Mouse (Mus musculus) neural tube, embryonic 10.5 days (tissue): ENCODE results near the gene Dhx9.
A peak's percentile ranks its signal among the peaks of the same experiment; 100 is the strongest.
"Not testable (repeated sequence)": the region's sequence is repeated elsewhere in the genome, so short reads cannot be mapped to it uniquely, and the experiment has no call there.

ENCODE experiments used
- DNase-seq: peaks from one replicate; pipeline ENCODE4 v3.0.0-alpha.2; 2017; ENCODE audit warnings: low spot score; ENCODE audit errors: extremely low spot score

The Dhx9 gene

DNA sequence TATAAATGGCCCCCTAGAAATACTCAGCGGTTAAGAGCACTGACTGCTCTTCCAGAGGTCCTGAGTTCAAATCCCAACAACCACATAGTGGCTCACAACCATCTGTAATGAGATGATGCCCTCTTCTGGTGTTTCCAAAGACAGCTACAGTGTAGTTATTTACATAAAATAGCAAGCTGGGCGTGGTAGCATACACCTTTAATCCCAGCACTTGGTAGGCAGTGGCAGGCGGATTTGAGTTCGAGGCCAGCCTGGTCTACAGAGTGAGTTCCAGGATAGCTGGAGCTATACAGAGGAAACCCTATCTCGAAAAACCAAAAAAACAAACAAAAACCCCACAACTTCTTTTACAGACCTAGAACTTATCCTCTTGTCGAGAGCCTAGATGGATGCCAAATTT is 1.3 kb downstream of the Dhx9 start:
- DNase-seq: not testable (repeated sequence)

DNA sequence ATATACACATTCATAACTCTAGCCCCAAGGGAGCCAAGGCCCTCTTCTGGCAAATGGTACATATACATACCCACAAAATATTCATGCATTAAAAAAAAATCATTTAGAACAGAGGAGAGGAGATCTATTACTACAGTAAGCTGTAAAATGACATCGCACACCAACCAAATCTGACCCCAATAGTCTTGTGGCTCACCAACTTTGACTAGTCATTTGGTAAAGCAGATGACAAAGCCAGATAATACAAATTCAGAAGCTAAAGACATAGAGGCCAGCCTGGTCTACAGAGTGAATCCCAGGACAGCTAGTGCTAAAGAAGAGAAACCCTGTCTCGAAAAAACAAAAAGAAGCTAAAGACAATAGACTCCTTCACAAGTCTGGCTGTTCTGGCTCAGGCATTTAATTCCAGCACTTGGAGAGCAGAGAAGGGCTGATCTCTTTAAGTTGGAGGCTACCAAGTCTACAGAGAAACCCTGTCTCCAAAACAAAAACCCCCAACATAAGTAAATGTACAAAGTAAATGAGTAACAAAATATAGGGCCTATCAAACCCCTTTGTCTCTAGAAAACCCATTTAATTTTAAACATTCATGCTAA is 2.2 kb downstream of the Dhx9 start:
- no peak for DNase-seq

DNA sequence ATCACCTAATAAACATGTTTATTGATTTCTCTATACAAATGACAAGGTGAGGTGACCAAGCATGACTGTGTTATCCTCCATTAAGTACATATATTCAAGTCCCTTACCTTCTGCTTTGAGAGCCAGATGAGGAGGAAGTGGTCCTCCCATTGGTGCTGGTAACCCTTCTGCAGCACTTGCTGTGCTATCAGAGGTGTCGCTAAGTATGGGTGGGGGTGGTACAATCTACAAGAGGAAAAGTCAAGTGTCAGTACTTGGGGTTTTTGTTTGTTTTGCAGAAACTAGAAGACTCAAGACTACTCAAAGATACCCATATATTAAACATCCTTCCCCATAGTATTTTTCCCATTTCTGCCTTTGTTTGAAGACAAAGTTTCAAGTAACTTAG is 6.4 kb downstream of the Dhx9 start:
- DNase-seq: no peak

DNA sequence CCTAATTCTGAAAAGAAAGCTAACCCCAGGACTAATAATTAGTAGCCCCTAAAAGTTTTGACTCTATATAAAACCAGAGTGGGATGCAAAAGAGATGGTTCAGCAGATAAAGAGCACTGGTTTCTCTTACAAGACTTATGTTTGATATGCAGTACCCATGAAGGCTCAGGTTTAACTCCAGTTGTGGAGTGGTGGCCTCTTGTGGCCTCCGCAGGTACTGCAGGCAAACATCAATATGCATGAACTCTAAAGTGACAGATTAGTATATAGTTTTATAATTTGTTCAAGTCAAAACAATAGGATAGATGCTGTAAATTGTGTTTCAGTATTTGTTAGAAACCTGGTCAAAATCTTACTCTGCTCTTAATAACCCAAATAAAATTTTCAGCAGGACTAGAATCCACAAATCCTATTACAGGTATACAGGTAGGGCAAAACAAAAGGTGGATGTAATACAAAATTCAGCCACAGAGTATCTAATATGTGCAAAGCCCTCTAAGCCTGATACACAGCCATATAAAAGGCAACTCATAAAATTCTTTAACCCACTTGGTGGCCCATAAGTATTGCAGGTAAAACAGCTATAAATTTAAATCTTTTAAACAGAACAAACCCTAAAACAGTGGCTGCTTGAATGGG is 7.0 kb downstream of the Dhx9 start:
- DNase-seq: peak; percentile 66

DNA sequence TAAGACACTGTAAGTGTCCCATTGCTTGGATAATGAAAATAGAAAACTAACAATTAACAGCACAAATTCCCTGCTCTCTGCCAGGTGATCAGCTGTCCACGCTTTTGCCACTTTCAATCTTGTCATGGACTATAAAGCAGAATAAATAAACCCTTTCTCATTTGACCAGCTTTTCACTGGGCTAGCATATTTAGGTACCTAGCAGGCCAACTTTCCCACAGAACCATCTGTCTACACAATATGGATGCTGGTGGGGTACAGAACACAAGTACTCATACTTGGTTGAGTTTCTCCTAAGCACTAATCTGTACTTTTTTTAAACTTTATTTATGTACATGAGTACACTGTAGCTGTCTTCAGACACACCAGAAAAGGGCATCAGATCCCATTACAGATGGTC is 8.2 kb downstream of the Dhx9 start:
- no peak for DNase-seq

DNA sequence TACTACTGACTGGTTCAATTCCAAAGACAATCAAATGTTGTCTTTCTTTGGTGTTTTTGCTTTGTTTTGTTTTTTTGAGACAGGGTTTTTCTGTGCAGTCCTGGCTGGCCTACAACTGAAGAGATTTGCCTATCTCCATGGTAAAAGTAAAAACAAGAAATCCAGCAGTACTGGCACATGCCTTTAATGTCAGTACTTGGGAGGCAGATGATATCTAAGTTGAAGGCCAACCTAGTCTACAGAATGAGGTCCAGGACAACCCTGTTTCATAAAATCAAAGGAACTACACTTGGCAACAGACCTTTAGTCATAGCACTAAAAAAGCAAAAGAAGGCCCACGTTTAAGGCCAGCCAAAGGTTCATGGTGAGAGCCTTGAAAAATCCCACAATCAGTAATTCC is 25.7 kb downstream of the Dhx9 start:
- no peak for DNase-seq

DNA sequence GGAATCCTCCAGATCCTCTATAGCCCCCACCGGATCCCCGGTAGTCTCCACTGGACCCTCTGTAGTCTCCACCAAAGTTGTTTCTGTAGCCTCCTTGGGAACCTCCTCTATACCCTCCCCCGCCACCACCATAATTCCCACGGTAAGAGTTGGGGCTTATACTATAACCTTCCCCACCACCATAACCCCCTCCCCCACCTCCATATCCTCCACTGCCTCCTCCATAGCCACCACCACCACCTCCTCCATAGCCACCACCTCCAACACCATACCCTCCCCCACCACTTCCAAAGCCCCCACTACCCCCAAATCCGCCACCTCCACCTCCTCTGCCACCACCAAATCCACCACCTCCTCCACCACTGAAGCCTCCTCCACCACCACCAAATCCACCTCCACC is 31.3 kb downstream of the Dhx9 start:
- no peak for DNase-seq

DNA sequence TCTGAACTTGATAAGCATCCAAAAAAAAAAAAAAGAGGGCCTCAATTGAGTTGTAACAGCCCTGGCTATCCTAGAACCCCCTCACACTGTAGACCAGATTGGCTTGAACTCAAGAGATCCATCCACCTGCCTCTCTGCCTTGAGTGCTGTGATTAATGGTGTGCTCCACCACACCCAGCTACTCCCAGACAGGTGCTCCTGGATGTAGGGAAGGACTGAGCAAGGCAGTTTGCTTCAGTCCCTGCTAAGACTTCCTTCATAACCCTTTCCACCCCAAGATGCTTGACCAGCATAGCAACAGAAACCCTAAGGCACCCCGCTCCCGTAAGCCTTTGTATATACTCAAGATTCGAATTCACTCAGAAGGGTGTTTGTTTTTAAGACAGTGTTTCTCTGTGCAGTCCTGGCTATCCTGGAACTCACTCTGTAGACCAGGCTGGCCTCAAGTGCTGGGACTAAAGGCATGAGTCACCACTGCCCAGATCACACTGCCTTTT is 34.3 kb downstream of the Dhx9 start:
- no peak for DNase-seq

DNA sequence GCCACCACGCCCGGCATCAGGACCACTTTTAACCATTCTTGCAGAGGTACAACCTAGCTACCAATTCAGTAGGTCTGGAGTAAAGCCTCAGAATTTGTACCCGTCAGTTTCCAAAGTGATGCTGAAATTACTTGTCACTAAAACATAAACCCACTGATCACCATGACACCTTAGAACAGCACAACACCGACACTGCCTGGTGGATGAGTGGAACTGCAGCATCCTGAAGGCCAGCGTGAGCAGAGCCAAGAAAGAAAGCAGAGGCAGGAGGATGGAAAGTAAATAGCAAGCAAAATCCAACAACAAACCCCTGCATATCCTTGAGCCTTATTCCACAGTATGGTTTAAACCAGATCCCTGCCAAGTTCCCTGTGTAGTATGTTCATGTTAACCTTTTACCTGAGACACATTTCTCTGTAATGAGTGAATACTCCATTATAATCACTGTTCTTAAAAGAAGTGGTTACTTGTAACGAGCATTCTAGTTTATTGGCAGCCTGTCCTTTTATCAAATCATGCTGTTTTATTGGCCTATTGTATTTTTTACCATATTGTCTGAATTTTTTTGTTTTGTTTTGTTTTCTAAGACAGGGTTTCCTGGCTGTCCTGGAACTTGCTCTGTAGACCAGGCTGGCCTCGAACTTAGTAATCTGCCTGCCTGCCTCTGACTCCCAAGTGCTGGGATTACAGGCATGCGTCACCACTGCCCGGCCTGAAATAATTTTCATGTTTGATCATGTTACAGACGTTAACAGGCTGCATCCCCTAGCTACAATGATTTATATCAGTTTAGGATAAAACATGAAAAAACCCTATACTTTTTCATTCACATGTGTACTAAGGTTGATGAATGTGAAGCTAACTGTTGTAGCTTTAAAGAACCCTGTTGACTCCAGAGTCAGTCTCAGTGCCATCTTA is 36.0 kb downstream of the Dhx9 start:
- no peak for DNase-seq

DNA sequence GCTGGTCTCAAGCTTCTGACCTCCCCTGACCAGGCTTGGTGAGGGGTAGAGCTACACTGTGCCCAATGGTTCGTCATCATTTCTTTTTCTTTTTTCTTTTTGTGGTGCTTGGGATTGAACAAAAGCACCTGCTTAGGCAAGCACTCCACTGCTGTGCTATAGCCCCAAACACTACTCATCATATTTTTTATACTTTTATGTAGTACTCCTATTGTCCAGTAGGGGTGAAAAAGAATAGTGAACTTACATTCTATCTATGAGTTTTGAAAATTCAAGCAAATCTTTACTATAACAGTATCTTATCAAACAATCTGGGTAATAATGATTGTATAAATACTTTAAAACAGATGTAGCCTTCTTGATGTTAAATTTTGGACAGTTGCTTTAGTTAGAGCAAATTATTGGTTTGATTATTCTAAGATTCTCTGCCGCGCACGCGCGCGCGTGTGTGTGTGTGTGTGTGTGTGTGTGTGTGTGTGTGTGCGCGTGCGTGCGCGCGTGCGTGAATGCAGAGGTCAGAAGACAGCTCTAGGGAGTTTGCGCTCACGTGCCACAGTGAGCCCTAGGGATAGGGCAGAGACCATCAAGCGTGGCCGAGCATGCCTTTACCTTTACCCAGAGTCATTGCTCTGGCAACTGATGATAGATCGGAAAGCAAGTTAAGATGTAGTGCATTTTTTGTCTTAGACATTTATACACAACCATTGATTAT is 41.2 kb downstream of the Dhx9 start:
- DNase-seq: no peak

DNA sequence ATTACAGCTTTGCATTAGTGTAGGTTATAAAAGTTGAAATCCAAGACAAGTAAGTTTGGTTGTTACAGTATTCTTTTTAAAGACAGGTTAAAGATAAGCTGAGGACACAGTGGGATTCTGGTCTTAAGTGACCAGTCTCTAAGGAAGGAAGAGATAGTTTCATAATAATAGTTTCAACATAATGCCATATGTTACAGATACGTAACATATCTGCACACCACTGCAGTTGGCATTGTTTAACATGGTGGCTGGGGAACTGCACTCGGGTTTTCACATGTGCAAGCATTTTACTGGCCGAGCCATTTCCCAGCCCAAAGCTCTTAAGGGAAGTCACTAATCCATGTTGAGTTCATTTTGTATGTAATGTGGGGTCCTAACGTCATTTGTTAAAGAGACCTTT is 43.8 kb downstream of the Dhx9 start:
- no peak for DNase-seq

DNA sequence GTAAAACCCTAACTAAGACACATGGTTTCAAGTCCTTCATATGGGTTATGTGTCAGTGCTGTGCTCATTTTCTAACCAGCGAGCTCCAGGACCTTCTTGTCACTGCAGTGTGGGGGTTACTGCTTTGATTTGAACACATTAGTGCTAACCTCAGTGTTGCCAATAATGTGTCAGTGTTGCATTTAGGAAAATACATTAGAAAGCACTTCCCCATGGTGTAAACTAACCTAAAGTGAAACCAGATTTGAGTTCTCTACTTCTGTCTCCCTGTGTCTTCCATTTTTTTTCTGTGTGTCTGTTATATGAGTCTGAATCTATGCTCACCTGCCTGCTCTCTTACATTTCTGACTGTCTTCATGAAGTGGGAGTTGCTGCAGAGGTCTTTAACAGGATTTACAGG is 44.4 kb downstream of the Dhx9 start:
- no peak for DNase-seq

DNA sequence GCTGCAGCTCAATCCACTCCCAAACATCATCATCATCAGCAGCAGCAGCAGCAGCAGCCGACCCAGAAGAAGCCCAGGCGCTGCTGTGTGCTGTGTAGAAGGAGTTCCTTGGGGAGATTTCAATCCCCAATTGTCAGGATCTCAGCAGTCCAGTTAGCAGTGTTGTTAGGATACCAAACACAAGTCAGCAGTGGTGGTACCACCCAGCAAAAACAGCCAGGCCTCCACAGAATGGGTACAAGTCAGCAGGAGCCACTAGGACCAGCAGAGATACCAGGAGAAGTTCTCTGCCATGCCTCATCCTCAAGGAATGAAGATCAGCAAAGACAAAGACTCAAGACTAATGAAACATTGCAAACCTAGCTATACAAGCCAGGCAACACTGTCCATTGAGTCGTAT is 45.8 kb downstream of the Dhx9 start:
- DNase-seq: no peak

DNA sequence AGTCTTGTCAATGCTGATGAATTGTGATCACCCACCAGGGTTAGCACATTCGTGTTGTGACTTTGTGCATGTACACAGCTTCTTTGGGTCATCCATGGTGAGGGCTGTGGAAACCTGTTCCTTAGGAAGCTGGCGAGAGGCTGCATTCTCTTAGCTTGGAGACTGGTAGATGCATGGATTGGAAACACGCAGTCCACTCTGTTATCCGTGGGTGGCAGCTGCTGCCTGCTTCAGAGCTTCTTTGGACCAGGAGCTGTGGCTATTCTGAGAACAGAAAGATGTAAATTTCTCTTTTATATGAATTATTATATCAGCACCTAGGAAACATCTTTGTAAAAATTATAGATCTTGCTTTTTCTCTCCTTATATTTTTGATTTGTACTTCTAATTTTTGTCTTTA is 46.7 kb downstream of the Dhx9 start:
- DNase-seq: no peak

DNA sequence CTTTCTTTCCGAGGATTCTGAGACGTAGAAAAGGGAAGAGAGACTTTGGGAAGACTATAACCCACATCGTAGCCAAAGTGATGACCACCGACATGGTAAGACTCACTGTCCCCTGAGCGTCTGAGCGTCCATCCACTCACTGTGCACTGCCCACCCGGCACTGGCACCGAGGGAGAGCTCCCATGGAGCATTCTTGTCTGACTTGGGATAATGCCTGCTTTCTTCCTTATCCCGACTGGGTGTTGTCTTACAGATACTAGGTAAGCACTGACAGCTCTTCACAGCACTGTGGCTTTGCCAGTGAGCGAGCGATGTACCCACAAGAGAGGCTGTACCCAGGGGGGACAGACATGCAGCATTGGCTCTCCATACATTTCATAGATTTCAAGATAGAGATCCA is 49.9 kb downstream of the Dhx9 start:
- DNase-seq: no peak

DNA sequence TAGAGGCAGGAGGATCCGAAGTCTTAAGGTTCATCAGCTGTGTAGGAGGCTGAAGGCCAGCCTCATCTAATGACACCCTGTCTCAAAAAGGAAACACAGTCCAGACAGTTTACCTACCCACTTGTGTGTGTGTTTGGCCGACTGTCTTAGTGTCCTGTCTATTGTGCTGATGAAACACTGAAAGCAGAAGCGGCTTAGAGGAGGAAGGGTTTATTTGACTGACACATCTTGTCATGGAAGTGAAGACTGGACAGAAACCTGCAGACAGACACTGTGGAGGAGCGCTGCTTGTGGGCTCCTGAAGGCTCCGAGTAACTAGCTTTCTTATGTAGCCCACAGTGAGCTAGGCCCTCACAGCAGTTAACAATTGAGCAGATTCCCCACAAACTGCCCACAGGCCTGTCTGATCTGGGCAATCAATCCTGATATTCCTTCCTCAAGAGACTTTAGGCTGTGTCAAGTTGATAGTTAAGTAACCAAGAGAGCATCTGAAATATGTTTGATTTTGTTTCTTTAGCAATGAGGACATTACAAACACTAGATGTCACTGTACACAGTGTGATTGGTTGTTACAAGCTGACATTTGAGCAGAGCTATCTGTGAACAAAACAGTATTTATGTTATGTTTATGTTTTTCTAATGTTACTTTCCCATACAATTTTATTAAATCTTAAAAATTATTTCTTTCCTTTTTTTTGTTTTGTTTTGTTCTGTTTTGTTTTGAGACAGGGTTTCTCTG is 53.4 kb downstream of the Dhx9 start:
- DNase-seq: no peak

DNA sequence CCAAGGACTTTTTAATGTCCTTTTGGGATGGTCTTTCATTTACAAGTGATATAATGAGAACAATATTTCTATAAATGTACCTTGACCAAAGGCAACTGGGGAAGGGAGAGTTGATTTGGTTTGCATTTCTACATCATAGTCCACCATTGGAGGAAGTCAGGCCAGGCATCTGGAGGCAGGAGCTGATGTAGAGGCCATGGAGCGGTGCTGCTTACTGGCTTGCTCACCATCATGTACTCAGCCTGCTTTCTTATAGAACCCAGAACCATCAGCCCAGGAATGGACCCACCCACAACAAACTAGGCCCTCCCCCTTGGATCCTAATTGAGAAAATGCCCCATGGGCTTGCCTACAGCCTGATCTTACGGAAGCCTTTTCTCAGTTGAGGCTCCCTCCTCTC is 55.1 kb downstream of the Dhx9 start:
- DNase-seq: no peak

DNA sequence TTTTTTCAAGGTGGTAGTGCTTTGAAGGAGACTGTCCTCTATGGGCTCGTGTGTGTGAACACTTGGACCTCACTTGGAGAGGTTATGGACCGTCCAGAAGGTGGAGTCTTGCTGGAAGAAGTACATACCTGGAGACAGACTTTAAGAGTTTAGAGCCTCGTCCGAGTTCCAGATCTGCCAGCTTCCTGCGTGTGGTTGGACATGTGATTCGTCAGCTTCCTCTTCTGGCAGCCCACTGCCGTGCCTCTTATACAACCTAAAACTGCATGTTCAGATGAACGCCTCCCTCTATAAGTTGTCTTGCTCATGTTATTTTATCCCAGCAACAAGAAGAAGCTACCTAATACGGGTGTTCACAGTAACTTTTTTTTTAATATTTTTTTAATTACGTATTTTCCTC is 55.8 kb downstream of the Dhx9 start:
- no peak for DNase-seq

DNA sequence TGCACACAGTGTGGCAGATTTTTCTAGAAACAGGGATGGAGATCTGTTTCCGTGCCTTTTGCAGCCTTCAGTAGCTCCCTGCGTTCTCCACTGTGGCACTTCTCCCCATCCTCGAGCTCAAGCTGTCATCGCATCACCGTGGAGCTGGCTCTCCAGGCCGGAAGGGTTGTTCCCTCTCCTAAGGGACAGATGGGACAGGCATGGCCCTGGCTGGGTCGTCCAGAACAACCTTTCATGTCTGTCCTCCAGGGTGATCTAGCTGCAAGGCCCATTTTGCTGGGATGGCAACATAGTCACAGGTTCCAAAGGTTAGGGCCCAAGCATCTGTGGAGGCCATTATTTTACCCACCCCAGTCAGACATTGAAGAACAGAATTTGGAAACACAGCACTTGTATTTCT is 56.3 kb downstream of the Dhx9 start:
- DNase-seq: no peak

DNA sequence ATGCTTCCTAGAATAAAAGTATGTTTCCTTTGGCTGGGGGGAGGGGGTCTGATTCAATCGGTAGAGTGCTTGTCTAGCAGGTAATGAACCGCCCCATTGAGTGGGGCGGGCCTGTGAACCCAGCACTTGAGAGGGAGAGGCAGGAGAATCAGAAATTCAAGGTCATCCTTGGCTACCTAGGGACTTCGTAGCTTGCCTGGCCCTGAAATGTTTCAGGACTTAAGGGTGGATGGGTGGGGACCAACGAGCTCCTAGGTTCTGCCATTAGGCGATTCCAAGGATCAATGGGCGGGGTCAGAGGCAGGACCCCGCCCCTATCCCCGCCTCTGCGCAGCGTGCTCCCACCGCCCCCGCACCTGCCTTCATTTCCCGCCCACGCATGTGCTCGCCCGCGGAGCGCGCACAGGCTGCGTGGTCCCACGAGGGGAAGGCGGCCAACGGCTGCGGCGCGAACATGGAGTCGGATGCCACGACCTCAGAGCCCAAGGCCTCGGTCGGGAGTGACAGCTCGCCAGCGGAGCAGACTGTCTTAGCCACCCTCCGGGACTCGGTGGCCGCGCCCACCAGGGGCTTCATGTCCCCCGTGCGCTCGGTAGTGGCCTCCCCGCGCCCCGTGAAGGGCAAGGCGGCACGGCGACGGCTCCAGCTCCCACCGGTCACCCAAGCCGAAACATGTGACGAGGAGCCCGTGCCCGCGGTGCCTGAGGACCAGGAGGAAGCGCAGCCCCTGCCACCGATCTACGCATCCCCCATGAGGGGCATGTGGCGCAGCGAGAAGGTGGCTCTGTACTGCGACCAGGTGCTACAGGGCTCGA is 62.5 kb downstream of the Dhx9 start, which contains the start of gene Shcbp1l:
TSS of gene Shcbp1l (plus strand) at position 393 of the 815 bp plus-strand sequence.
- peak; percentile 77 for DNase-seq
